Comparison of ENCODE assay signal across 7 mouse cellular contexts in genomic region chr9:82829693-82830430, GRCm38 (mm10). TPM values are rescaled to one million over a fixed set of nuclear protein-coding genes. Genes with fewer than 3 reads are reported as not detected.
DNase-seq lines count a peak whose midpoint lies in the region; ATAC-seq lines count a peak whose summit lies in the region.

No protein-coding gene starts in this region.

- peak overlapping the region; percentile 81 for H3K27ac ChIP-seq in embryonic facial prominence, embryonic 11.5 days (replicated peaks; ENCODE audit: low read depth, low read length)
- H3K27ac ChIP-seq in limb, embryonic 10.5 days: peak overlapping the region; percentile 96
- peak overlapping the region; percentile 93 for H3K27ac ChIP-seq in midbrain, embryonic 12.5 days (replicated peaks)

- H3K36me3 ChIP-seq in embryonic facial prominence, embryonic 11.5 days (replicated peaks; ENCODE audit: control insufficient read depth, insufficient read depth, low read depth, low read length): no peaks in the 10 kb centered on the region; the same call in 1 of the 2 replicates
- peaks cover 7% of the 10 kb centered on the region; the same call in 1 of the 2 replicates for H3K36me3 ChIP-seq in limb, embryonic 10.5 days
- H3K36me3 ChIP-seq in midbrain, embryonic 12.5 days: no peaks in the 10 kb centered on the region

- peak overlapping the region; percentile 67 for H3K4me2 ChIP-seq in embryonic facial prominence, embryonic 11.5 days (ENCODE audit: low read depth, low read length)
- peak overlapping the region; percentile 64 for H3K4me2 ChIP-seq in midbrain, embryonic 12.5 days (replicated peaks)

- peak overlapping the region; percentile 74 for H3K4me3 ChIP-seq in embryonic facial prominence, embryonic 11.5 days (ENCODE audit: low read depth, low read length)
- H3K4me3 ChIP-seq in limb, embryonic 10.5 days: peak overlapping the region; percentile 82
- peak overlapping the region; percentile 83 for H3K4me3 ChIP-seq in midbrain, embryonic 12.5 days

- no peaks in the 10 kb centered on the region for H3K9me3 ChIP-seq in embryonic facial prominence, embryonic 11.5 days (replicated peaks; ENCODE audit: control insufficient read depth, low read length)
- no peaks in the 10 kb centered on the region for H3K9me3 ChIP-seq in limb, embryonic 10.5 days (replicated peaks)
- H3K9me3 ChIP-seq in midbrain, embryonic 12.5 days: no peaks in the 10 kb centered on the region

- peak; percentile 94 for ATAC-seq in embryonic facial prominence, embryonic 11.5 days (replicated peaks; ENCODE audit: insufficient number of reproducible peaks, low FRiP score, low TSS enrichment, low read depth)
- peak; percentile 95 for ATAC-seq in midbrain, embryonic 12.5 days (ENCODE audit: low FRiP score, low read depth)

- peak overlapping the region; percentile 87 for H3K9ac ChIP-seq in embryonic facial prominence, embryonic 11.5 days (replicated peaks; ENCODE audit: low read length)
- H3K9ac ChIP-seq in midbrain, embryonic 12.5 days (replicated peaks): peak overlapping the region; percentile 80

- WGBS in embryonic facial prominence, embryonic 11.5 days: under 1% methylated on average over 65 of the region's 65 CpGs
- WGBS in limb, embryonic 10.5 days: under 1% methylated on average over 65 of the region's 65 CpGs
- under 1% methylated on average over 65 of the region's 65 CpGs for WGBS in midbrain, embryonic 12.5 days

- H3K4me1 ChIP-seq in embryonic facial prominence, embryonic 11.5 days (ENCODE audit: control insufficient read depth, insufficient read depth, low read length): no peaks in the 10 kb centered on the region
- peaks cover 6% of the 10 kb centered on the region for H3K4me1 ChIP-seq in limb, embryonic 10.5 days
- H3K4me1 ChIP-seq in midbrain, embryonic 12.5 days: peaks cover 9% of the 10 kb centered on the region

- DNase-seq in adrenal gland, postnatal 25 days: peak; percentile 86
- peak; percentile 96 for DNase-seq in embryonic facial prominence, embryonic 11.5 days (ENCODE audit: low spot score)
- peak; percentile 99 for DNase-seq in heart, adult 11 months
- peak; percentile 91 for DNase-seq in kidney, adult 11 months
- DNase-seq in limb, embryonic 10.5 days (ENCODE audit: low spot score): peak; percentile 94
- peak; percentile 84 for DNase-seq in skeletal muscle tissue, adult 2 months (ENCODE audit: low read depth, low spot score)

- no peaks in the 10 kb centered on the region for H3K27me3 ChIP-seq in embryonic facial prominence, embryonic 11.5 days (ENCODE audit: control insufficient read depth, insufficient read depth, low read length)
- no peaks in the 10 kb centered on the region for H3K27me3 ChIP-seq in limb, embryonic 10.5 days (ENCODE audit: low read depth, poor library complexity, severe bottlenecking)
- H3K27me3 ChIP-seq in midbrain, embryonic 12.5 days: no peaks in the 10 kb centered on the region

RNA-seq across cellular contexts. Expression of gene Irak1bp1, which starts 0.5 kb away (rescaled TPM):
- total RNA-seq in adrenal gland, postnatal 25 days (2021): 2.9 and 3.0 TPM in 2 replicates
- 34.2 and 38.3 TPM in 2 replicates for polyA plus RNA-seq in embryonic facial prominence, embryonic 11.5 days (2014; fragmentation: Nextera tagmentation; extraction: Ambion mirVana)
- polyA plus RNA-seq in limb, embryonic 10.5 days (2016; fragmentation: Nextera tagmentation; extraction: Ambion mirVana): 22.4 and 23.2 TPM in 2 replicates
- polyA plus RNA-seq in midbrain, embryonic 12.5 days (2016; fragmentation: Nextera tagmentation; extraction: Ambion mirVana): 22.5 and 27.2 TPM in 2 replicates

Comparison
In these comparisons a context has a peak if more than half of its experiments do, and no peak if none do; other contexts are left out.
1. Peak in every context shown above with its lines: DNase-seq, ATAC-seq, H3K4me3 ChIP-seq and H3K27ac ChIP-seq.